Mouse (Mus musculus) heart, adult 2 months (tissue): ENCODE measurements around the gene Trp53.

Source experiments
- CTCF ChIP-seq: fragments of 200-600 bp; IDR thresholded peaks from 2 replicates; pipeline ENCODE4 v1.8.1; 2022; ENCODE audit warnings: antibody characterized with exemption, mild to moderate bottlenecking, moderate library complexity
- EP300 ChIP-seq: fragments of 200-500 bp; IDR thresholded peaks from 2 replicates; pipeline ENCODE4 v1.6.1; 2011; ENCODE audit warnings: low read depth, low read length, control low read depth; ENCODE audit not compliant: insufficient read depth
- POLR2A ChIP-seq: fragments of 200-500 bp; IDR thresholded peaks from 2 replicates; pipeline ENCODE4 v1.6.1; 2011; ENCODE audit warnings: mild to moderate bottlenecking, low read depth, low read length, control low read depth; ENCODE audit not compliant: insufficient read depth

GRCm38 (mm10) chr11:69613553-69614256, 33.5 kb downstream of the Trp53 start:
- TF ChIP-seq CTCF: peak; percentile 84
- peak; percentile 88; the same call in 1 of the 2 replicates for TF ChIP-seq EP300
- no peak for TF ChIP-seq POLR2A
